Mouse (Mus musculus) kidney, postnatal 0 days (tissue): ENCODE data around the gene Bcam. TPM values are rescaled to one million over a fixed set of nuclear protein-coding genes. Genes with fewer than 3 reads are reported as not detected.
A peak's percentile ranks its signal among the peaks of the same experiment; 100 is the strongest.

ENCODE experiments used
- ATAC-seq: fragments of 200-750 bp; cut with Nextera tagmentation; replicated peaks from 2 replicates; pipeline ENCODE4 v1.8.0; 2017; ENCODE audit warnings: low read depth, moderate number of reproducible peaks, moderate TSS enrichment, moderate library complexity; ENCODE audit not compliant: low FRiP score
- DNase-seq: peaks from one replicate; pipeline ENCODE4 v3.0.0-alpha.2; 2016; ENCODE audit warnings: low spot score
- H3K27ac ChIP-seq: fragments of 300-500 bp; sonication (generic); 2 replicates; pipeline ENCODE4 v1.5.1; 2014; ENCODE audit warnings: mild to moderate bottlenecking
- H3K27me3 ChIP-seq: fragments of 300-500 bp; sonication (generic); 2 replicates; pipeline ENCODE4 v1.6.1; 2014; ENCODE audit warnings: low read length, mixed read lengths; ENCODE audit not compliant: insufficient read depth
- H3K36me3 ChIP-seq: fragments of 300-500 bp; sonication (generic); 2 replicates; pipeline ENCODE4 v1.6.1; 2014; ENCODE audit warnings: low read length, mixed read lengths; ENCODE audit not compliant: insufficient read depth
- H3K4me1 ChIP-seq: fragments of 300-500 bp; sonication (generic); replicated peaks from 2 replicates; pipeline ENCODE4 v1.6.1; 2014; ENCODE audit warnings: antibody characterized with exemption, low read length, mixed read lengths; ENCODE audit not compliant: insufficient read depth
- H3K4me2 ChIP-seq: fragments of 300-500 bp; sonication (generic); 2 replicates; pipeline ENCODE4 v1.6.1; 2014; ENCODE audit warnings: mild to moderate bottlenecking, low read length, moderate library complexity, mixed read lengths
- H3K4me3 ChIP-seq: fragments of 300-500 bp; sonication (generic); replicated peaks from 2 replicates; pipeline ENCODE4 v1.5.1; 2014; ENCODE audit warnings: low read depth, low read length
- H3K9ac ChIP-seq: fragments of 300-500 bp; sonication (generic); 2 replicates; pipeline ENCODE4 v1.6.1; 2014; ENCODE audit warnings: low read depth, low read length
- H3K9me3 ChIP-seq: fragments of 300-500 bp; sonication (generic); replicated peaks from 2 replicates; pipeline ENCODE4 v1.6.1; 2016; ENCODE audit warnings: low read length, inconsistent platforms, mixed read lengths
- CTCF ChIP-seq: IDR thresholded peaks from 2 replicates; pipeline ENCODE4 v1.5.1; 2016; ENCODE audit warnings: antibody characterized with exemption, low read depth, mild to moderate bottlenecking, moderate library complexity
- WGBS: fragments of 180-500 bp; shearing (Covaris S2); extraction: QIAGEN DNeasy Blood & Tissue Kit; methylation state at CpG from one replicate; pipeline ENCODE4 v1.1.7; 2014; 5-methylcytosine and 5-hydroxymethylcytosine counted together
- polyA plus RNA-seq: library from polyadenylated mRNA; unstranded; fragments of >200 nt; fragmentation: Nextera tagmentation; extraction: Ambion mirVana; gene quantifications from 2 replicates; pipeline ENCODE4 v1.2.1, GENCODE M21; 2015

Bcam gene
- polyA plus RNA-seq, 1 experiment from 2014 or later, result 394 TPM

DNA sequence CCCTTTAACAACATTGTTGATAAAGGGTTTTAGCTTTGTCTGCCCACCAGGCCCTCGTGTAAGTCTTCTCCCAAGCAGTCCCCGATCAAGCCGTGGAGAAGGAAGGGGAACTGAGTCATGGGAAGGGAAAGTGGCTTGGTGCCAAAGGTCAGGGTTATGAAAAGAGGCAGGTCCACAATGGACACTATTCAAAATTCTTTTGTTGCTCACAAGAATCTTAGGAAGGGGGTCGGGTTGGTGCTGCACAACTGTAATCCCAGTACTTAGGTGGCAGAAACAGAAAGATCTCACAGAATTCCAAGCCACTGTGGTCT lies 19.8 kb downstream of the Bcam start:
- WGBS, result 51% methylated on average over 4 of the region's 4 CpGs
- Histone ChIP-seq H3K27me3 (no peaks in the 10 kb centered on the region), H3K4me3 (no peak overlapping the region), H3K4me1 (peaks cover 24% of the 10 kb centered on the region), H3K9ac (no peak overlapping the region), H3K27ac (peak overlapping the region; percentile 82; the same call in 1 of the 2 replicates), H3K36me3 (no peaks in the 10 kb centered on the region), H3K9me3 (no peaks in the 10 kb centered on the region), H3K4me2 (no peak overlapping the region)
- no peak for TF ChIP-seq CTCF
- no peak for DNase-seq
- no peak for ATAC-seq

DNA sequence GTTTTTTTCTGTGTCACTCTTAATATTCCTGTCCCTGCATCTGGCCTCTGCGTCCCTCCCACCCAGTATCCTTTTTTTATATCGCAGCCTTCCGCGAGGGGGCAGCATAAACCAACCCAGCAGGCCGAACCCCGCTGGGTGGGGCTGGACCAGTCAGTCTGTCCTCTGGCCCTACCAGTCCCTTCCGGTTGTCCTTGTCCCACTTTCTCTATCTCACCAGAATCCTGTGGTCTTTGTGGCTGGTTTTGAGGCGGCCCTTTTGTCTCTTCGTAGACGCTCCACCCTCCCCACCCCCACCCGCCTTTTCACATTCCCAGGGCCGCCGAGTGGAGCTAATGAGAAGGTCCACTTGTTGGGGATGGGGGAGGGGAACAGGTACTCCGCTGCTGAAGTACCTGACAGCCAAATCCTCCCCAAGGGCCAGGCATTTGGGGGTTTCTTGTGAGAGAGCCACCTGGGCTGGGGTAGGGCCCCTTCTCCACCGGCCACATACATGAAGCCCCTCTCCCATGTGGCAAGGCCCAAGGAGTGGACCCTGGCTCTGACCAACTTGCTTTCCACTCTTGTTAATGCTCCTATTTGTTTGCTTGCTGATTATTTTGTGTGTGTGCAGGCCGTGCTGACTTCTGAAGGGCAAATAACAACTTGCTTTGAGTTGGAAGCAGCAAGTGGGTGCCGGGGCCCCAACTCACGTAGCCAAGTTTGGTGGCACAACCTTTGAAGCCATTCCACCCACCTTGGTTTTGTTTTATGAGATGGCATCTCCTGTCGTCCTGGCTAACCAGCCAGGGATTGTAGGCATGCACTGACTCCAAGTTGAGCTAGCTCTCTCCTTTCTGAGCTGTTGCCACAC lies 20.4 kb downstream of the Bcam start, which contains the start of gene Nectin2:
TSS of gene Nectin2 (minus strand) at position 267 of the 853 bp plus-strand sequence.
- Histone ChIP-seq H3K27ac (peak within 1 kb of the TSS; percentile 89), H3K4me1 (peaks cover 25% of the 10 kb centered on the region), H3K9me3 (no peaks in the 10 kb centered on the region), H3K27me3 (no peaks in the 10 kb centered on the region), H3K4me2 (peak within 1 kb of the TSS; percentile 67), H3K4me3 (peak within 1 kb of the TSS; percentile 87), H3K36me3 (no peaks in the 10 kb centered on the region), H3K9ac (peak within 1 kb of the TSS; percentile 82)
- DNase-seq, result peak; percentile 96
- peak; percentile 84 for TF ChIP-seq CTCF
- WGBS, result 16% methylated on average over 19 of the region's 19 CpGs
- ATAC-seq, result peak; percentile 69

DNA sequence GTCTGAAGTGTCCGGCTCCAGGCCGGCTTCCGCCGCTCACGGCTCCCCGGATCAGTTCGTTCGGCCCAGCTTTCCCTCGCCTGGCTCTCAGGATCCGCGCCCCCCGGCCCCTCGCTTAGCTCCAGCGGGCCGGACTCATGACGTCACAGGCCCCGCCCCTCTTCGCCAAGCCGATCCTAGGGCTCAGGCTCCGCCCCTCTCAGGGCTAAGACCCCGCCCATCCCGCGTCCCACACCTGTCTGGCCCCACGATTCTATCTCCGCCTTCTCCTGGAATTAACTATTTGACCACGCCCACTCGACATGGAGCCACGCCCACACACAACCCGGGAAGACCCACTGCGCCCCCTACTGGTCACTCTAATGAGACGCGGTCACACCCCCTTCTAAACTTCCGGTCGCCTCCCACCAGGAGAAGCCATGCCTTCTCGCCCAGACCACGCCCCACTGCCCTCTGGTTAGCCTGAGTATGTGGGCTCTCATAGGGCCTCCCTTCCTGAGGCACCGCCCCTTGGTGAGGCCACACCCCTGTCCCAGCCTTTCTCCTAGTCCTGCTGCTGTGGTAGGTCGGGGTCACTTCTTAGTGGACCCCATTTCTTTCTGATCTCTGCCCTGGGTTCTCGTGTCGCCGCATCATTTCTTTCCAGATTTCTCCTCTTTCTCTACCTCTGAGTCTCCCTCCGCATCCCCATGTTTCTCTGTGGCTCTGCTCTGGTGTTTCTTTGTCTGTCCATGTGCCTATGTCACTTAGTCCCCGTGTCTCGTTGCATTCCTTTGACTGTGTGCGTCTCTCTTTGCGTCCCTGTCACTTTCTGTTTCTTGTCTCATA lies 21.2 kb downstream of the Bcam start:
- peak overlapping the region; percentile 89 for H3K27ac ChIP-seq
- H3K36me3 ChIP-seq, result no peaks in the 10 kb centered on the region
- DNase-seq (peak; percentile 100), ATAC-seq (peak; percentile 95)
- no peaks in the 10 kb centered on the region for H3K27me3 ChIP-seq
- no peaks in the 10 kb centered on the region for H3K9me3 ChIP-seq
- H3K9ac ChIP-seq, result peak overlapping the region; percentile 82
- peaks cover 33% of the 10 kb centered on the region for H3K4me1 ChIP-seq
- H3K4me2 ChIP-seq, result peak overlapping the region; percentile 67
- peak overlapping the region; percentile 87 for H3K4me3 ChIP-seq
- WGBS, result under 1% methylated on average over 46 of the region's 46 CpGs
- TF ChIP-seq CTCF, result peak; percentile 91

DNA sequence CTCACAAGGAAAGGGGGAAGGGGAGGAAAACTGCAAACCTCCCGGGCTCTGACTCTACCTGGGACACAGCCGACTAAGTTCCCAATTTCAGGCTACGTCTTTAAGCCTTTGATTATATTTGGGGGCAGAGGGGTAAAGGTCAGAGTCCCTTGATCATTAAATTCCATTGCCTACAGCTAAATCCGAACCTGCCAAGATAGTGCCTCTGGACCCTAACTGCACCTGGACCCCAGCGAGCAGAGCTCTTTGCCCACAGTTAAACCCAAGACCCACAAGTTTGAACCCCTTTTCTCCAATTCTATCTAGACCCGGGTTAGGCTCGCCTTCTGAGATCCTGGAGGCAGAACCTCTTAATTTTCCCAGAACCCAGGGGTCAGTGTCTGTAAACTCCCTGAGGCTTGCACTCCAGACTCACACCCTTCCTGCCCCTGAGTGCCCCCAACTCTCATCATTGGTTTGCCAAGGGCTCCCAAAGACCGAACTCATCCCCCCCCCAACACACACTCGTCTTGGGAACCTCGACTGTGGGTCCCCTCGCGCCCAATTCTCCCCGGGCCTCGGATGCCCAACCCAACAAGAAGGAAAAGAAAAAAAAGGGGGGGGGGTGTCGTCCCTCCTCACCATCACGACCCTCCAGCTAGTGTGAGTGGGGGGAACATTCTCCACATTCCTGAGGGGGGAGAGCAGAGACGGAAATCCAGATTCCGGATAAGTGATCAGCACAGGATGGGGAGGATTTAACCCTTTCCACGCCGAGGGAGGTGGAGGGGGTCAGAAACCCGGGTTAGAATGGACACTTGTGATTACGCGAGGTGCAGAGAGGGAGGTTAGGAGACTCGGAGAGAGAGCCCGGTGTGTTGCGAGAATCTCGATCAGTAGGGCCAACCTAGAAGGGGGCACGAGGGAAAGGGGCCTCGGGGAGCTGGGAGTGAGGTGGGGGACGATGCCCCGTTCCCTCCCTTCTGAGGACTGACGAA lies 22.3 kb downstream of the Bcam start:
- ATAC-seq (no peak), DNase-seq (peak; percentile 75)
- no peak for TF ChIP-seq CTCF
- Histone ChIP-seq H3K4me3 (peak overlapping the region; percentile 87), H3K27me3 (no peaks in the 10 kb centered on the region), H3K36me3 (0 out of 2 replicates have a peak, but pooled peaks cover 2% of the 10 kb centered on the region), H3K9ac (peak overlapping the region; percentile 82), H3K4me1 (peaks cover 33% of the 10 kb centered on the region), H3K27ac (peak overlapping the region; percentile 89), H3K9me3 (no peaks in the 10 kb centered on the region), H3K4me2 (peak overlapping the region; percentile 67)
- WGBS, result under 1% methylated on average over 32 of the region's 32 CpGs

GRCm38 (mm10) chr7:19747420-19748218 lies 23.2 kb downstream of the Bcam start:
- 0 out of 2 replicates have a peak, but pooled peaks cover 5% of the 10 kb centered on the region for H3K36me3 ChIP-seq
- peak overlapping the region; percentile 67 for H3K4me2 ChIP-seq
- H3K27me3 ChIP-seq, result no peaks in the 10 kb centered on the region
- ATAC-seq, result no peak
- peak overlapping the region; percentile 82 for H3K9ac ChIP-seq
- 5% methylated on average over 25 of the region's 25 CpGs for WGBS
- TF ChIP-seq CTCF, result no peak
- H3K4me3 ChIP-seq, result peak overlapping the region; percentile 87
- H3K27ac ChIP-seq, result peak overlapping the region; percentile 89
- no peaks in the 10 kb centered on the region for H3K9me3 ChIP-seq
- H3K4me1 ChIP-seq, result peaks cover 33% of the 10 kb centered on the region
- DNase-seq, result no peak
